Mouse (Mus musculus): ENCODE measurements at regions not wholly inside any gene's neighbourhood (a gene's known extent, or its start where the extent isn't known, plus 50 kb on each side); places are given as distances from the start of the nearest gene placed in this dataset.

DNA sequence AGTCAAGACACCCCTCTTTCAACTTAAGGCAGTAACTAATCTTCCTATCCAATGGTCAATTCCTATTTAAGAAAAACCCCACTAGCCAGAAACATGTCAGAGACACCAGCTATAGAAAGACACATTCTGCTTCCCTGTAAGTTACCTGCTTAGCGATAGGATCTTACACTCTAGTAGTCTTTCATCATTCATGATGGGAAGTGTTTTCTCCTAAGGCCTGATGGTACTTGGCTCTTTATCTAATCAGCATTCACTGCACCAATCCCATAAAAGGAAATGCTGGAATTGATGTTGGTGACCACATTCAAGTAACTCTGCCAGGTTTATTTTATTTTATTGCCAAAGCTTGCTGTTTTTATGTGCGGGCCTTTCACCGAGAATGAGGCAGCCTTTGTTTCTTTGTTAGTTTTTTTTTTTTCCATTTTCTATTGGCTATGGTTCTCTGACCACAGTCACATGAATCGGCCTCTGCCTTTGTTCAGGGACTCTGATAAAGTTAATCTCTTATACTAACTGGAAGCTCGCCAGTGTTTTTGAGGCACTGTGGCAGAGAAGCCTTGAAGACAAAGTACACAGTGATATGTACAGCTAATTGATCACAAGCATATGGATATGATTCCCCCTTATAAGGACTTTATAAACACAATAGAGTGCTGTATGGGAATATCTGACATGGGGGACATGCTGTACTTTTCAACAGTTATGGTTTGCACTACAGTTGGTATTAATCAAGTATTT is 166.0 kb upstream of the Chrm3 start:
- no peak for DNase-seq

DNA sequence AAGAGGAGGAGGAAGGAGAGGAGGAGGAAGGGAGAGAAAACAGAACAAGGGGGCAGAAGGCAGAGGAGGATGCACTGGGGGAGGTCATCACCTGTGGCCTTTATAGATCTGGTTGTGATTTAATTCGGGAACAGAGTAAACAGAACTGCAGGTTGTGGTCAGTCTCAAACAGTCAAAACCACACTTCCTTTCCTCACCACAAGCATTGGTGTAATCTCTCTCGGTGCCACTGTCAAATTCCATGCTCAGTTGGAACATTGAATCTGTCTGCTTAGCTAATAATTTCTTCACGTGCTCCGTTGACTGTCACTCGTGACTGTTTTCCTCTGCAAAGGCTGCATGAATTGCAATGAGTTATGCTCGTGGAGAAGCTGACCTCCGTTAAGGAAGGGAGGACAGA is 143.6 kb upstream of the Chrm3 start:
- no peak for DNase-seq

DNA sequence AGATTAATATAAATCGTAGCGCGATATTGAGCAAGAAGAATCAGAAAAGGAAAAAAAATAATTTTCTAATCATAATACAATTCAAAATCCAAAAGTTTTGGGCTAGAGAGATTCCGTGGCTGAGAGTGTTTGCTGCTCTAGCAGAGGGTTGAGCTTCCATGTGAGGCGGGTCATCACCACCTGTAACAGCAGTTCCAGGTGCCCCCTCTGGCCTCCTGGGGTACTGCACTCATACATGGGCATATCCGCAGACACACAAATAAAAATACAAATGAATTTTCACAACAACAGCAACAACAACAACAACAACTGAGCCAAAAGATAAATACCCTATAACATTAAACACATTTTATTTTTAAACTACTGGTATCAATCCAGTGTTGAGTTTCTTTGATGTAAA is 94.7 kb upstream of the Chrm3 start:
- peak; percentile 3 for DNase-seq

DNA sequence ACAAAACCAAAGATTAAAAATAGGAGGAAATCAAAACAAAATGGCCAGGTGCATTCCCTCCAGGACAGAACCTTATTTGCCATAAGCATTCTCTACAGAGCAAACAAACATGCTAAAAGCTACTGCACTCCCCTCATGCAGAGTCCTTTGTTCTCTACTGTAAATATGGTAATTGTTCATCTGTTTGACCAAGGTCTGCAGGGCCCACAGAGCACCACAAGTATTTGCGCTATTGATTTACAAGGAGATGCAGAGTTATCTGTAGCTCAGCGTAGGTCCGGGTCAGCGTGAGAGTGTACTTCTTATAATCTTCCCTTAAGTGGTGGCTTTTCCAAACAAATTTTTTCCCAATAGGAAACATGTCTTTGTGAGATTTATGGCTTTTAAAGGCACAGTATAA is 94.0 kb upstream of the Chrm3 start:
- no peak for DNase-seq

DNA sequence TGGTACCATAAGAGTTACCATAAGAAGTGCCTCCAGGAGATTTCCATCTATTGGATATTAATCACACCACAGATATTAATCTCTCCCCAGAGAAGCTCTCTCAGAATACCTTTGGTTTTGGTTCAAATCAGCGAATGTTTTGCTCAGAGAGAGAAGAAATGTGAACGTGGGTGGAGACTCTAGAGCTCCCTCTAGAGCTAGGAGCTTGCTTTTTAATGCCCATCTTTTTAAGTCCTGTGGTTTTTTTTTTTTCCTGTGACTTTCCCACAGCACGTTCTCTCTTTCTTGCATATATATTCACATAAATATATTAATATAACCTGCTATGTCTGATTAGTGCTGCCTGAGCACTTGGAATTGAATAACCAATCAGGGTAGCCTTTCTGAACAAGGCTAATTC is 90.4 kb upstream of the Chrm3 start:
- DNase-seq: no peak

DNA sequence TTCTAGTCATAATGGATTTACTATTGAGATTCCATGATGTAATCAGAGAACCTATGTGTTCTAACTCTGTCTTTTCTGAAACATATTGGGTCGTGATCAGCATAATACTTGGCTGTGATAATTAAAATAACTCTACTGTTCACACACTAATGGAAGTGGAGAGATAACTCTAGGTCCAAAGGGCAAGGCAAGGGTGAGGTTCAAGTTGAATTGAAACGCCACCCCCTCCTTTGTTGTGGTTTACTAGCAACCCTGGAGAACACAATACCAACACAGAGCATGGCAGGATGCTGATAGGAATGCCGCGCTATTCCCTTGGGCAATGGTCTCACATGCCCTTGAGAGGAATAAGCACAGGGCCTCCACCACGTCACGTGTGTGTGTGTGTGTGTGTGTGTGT is 88.9 kb upstream of the Chrm3 start:
- no peak for DNase-seq

DNA sequence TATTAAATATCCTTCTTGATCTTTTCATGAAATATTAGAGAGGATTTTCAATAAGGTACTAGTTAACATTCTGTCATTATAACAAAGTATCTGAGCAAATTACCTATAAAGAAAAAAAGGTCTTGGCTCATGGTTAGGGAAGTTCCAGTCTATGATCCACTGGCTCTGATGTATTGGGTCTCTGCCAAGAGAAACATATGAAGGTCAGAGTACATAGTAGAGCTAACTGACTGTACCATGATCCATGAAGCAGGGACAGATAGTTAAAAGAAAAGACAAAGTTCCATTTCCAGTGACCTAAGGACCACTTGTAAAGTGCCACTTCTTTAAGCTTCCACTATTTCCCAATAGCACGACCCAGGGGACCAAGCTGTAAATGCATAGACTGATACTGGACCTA is 87.2 kb upstream of the Chrm3 start:
- DNase-seq: no peak

DNA sequence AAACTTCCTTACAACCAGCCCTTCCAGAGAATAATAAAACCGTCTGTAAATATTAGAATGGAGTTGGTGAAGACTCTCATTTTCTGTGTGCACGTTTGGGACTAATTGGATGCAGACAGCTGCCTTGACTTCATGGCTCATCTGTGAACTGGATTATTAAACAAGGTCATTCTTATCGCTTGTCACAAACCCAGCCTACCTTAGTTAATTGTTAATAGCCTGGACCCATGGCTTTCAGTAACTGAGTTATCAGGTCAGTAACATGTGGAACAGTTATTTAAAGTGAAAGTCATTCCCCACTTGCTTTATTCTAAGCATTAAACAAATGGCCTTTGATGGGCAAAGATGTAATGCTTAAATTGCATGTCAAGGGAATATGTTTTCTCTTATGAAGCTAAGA is 85.0 kb upstream of the Chrm3 start:
- DNase-seq: no peak

All from thymus, postnatal 14 days (tissue).